Mouse (Mus musculus): ENCODE data around the gene Magoh.
A peak's percentile ranks its signal among the peaks of the same experiment; 100 is the strongest.

Magoh gene

GRCm38 (mm10) chr4:107879254-107880050 is at the start of gene Magoh:
Gene Magoh (plus strand): TSS chr4:107879755.
- peak; percentile 95 for DNase-seq (ENCODE audit: low read depth, low spot score)

DNA sequence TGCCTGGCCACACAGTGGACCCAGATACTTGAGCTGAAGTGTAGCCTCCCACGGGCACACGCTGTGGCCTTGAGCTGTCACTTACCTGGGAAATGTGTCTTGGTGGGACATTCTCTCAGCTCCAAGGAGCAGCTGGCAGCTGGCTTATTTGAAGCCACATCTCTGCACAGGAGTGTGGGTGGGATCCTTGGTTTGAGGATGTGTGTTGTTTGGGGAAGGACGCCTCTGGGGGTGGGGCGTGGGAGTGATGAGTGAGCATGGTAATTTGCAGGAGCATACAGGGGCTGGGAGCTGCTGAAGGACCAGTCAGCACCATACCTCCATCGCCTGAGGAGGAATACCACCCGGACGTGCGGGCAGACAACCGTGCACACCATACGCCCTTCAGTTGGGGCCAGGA is 49.4 kb upstream of the Magoh start:
- peak; percentile 67 for DNase-seq (ENCODE audit: low read depth, low spot score)

DNA sequence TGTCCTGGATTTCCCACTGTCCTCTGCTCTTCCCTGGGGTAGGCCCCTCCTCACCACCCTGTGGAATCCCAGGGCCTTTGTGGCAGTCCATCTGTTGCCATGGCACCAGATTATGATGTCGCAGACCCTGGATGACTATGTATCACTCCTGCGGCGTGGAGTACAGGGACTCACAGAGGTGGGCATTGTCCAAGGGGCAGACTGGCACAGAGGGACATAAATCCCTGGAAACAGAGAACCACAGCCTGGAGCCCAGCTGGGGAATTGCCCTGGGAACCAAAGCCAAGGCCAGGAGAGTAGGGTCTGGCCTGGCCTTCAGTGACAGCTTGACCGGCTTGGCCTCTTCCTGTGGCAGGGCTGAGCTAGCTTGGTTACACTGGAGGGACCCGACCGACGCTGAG is 48.7 kb upstream of the Magoh start:
- DNase-seq (ENCODE audit: low read depth, low spot score) = no peak

GRCm38 (mm10) chr4:107831678-107832077 is 47.9 kb upstream of the Magoh start:
- DNase-seq (ENCODE audit: low read depth, low spot score) = no peak

GRCm38 (mm10) chr4:107833525-107833924 is 46.0 kb upstream of the Magoh start:
- DNase-seq (ENCODE audit: low read depth, low spot score) = no peak

- no peak for DNase-seq (ENCODE audit: low read depth, low spot score)
Observed at GRCm38 (mm10) chr4:107834643-107835314, 44.8 kb upstream of the Magoh start.

DNA sequence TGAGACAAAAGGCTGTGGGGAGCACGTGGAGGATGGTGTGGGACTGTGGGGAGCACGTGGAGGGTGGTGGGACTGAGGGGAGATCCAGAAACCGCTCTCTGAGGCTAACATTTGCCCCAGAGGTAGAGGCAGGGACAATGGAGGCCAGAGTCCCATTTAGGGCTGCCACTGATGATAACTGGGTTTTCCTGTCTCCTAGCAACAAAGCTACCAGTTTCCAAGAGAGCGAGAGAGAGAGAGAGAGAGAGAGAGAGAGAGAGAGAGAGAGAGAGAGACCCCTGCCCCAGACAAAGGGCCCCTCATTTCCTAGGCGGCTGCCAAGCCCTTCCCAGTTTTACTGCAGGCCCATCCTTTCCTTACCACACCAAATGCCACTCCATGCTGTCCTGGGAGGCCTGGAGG is 44.0 kb upstream of the Magoh start:
- no peak for DNase-seq (ENCODE audit: low read depth, low spot score)

- peak; percentile 51 for DNase-seq (ENCODE audit: low read depth, low spot score)
Observed at GRCm38 (mm10) chr4:107836758-107837157, 42.8 kb upstream of the Magoh start.

- no peak for DNase-seq (ENCODE audit: low read depth, low spot score)
Observed at GRCm38 (mm10) chr4:107837910-107838309, 41.6 kb upstream of the Magoh start.

DNA sequence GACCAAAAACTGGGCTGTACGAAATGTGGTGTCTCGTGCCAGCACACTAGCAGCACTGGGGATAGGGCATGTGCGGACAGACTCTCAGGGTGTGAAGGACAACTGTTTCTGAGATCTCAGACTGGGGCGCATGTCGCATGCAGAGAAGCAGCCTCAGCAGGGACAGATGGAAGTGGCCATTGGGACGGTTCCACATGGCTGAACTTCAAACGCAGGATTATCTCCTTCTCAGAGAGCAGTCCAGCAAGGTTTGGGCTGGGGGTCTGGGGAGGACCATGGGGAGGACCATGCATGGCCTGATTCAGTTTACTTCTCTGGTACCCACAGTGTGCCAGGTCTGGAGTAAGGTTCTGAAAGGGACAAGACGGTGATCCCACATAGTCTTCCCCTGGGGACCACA is 35.9 kb upstream of the Magoh start:
- no peak for DNase-seq (ENCODE audit: low read depth, low spot score)

- no peak for DNase-seq (ENCODE audit: low read depth, low spot score)
Observed at GRCm38 (mm10) chr4:107844971-107845370, 34.6 kb upstream of the Magoh start.

DNA sequence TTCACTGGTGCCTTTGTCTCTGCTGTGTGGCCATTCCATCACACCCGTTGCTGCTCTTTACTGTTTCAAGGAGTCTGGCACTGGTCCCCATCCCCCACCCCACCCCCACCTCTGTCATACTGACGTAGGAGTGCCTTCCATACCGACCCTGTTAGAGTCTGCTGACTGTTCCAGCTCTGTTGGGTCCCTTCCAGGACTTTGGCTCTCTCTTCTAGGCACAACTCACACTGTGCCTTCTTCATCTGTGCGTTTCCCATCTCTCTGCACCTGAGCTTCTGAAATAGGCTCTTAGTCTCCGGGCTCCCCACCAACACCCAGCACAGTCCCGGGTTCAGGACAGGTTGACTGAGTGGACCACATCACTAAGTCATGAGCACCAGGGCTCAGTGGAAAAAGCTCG is 32.8 kb upstream of the Magoh start:
- DNase-seq (ENCODE audit: low read depth, low spot score) = no peak

GRCm38 (mm10) chr4:107848546-107848945 is 31.0 kb upstream of the Magoh start:
- no peak for DNase-seq (ENCODE audit: low read depth, low spot score)

DNA sequence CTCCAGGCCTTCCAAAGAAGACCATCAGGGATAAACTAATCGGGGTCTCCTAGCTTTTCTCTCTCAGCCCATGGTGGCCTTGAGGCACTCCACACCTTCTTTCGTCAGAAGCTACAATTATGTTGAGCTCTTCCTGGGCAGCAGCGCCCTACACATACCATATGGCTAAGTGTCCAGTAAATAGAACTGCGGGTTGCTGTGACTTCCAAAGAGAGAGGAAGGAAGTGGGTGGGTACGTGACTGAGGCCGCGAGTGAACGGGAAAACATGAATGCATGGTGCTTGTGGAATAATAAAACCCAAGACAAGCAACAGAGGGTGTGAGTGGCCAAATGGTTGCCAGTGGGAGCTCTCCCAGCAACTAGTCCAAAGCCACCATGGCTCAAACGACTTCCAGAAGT is 29.9 kb upstream of the Magoh start:
- DNase-seq (ENCODE audit: low read depth, low spot score) = no peak

DNA sequence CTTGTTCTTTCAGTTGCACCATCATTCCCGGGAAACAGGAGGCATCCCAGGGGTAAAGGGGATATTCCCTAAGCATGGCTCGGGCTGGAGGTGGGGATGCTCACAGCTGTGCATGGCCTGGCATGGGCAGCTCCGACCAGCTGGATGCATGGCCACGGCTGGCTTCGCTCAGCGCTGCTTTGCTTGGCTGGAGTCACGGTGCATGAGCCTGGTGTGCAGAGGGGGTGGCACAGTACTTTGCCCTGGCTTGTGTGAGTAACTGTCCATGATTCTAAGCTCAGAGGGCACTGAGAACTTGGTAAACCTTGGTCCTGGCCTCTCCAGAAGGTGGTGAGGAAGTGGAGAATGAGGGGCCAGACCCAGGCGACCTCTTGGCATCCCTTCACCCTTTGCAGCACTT is 29.5 kb upstream of the Magoh start:
- DNase-seq (ENCODE audit: low read depth, low spot score) = no peak

- DNase-seq (ENCODE audit: low read depth, low spot score) = no peak
Observed at GRCm38 (mm10) chr4:107853333-107853732, 26.2 kb upstream of the Magoh start.

GRCm38 (mm10) chr4:107853836-107854235 is 25.7 kb upstream of the Magoh start:
- DNase-seq (ENCODE audit: low read depth, low spot score) = no peak

- peak; percentile 49 for DNase-seq (ENCODE audit: low read depth, low spot score)
Observed at GRCm38 (mm10) chr4:107856958-107857686, 22.4 kb upstream of the Magoh start.

- no peak for DNase-seq (ENCODE audit: low read depth, low spot score)
Observed at GRCm38 (mm10) chr4:107858995-107859394, 20.6 kb upstream of the Magoh start.

- DNase-seq (ENCODE audit: low read depth, low spot score) = no peak
Observed at GRCm38 (mm10) chr4:107864866-107865265, 14.7 kb upstream of the Magoh start.

GRCm38 (mm10) chr4:107881631-107882030 is 2.1 kb downstream of the Magoh start:
- no peak for DNase-seq (ENCODE audit: low read depth, low spot score)

DNA sequence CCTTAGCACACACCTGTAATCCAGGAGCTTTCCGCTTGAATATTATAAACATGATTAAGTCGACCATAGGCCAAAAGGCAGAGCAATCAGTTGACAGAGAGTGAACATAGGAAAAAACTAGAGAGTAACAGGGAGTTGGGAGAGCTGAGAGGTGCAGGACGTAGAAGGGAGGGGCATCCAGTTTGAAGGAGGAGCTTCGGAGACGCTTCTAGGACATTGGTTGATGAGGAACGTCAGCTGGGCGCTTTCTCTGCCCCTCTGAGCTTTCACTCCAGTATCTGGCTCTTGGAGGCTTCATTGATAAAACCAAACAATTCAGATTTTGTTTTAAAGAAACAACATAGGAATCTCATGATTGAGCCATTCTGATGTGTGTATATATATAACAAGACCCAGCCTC is 6.8 kb downstream of the Magoh start:
- DNase-seq (ENCODE audit: low read depth, low spot score) = no peak

DNA sequence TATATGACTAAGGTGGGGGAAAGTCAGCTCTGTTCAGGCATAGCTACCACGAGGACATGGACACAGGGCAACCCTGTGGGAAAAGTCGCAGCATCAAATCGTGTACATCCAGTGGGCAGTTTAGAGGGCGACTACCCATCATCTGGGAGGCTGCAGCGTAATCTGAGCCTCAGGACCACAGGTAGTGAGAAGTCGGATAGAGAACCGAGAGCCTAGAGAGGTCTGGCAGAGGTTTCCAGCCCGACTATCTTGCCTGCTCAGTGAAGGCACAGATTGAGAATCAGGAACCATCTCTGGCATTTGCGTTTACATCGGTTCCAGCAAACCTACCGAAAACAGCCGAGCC is 9.8 kb downstream of the Magoh start:
- DNase-seq (ENCODE audit: low read depth, low spot score) = no peak

Measured in telencephalon, adult 2 months (tissue).